Mouse (Mus musculus): ENCODE results near the gene Nr2e1. TPM values are rescaled to one million over a fixed set of nuclear protein-coding genes. Genes with fewer than 3 reads are reported as not detected.

Gene Nr2e1
- total RNA-seq, 2 experiments from 2014 or later, result not detected

DNA sequence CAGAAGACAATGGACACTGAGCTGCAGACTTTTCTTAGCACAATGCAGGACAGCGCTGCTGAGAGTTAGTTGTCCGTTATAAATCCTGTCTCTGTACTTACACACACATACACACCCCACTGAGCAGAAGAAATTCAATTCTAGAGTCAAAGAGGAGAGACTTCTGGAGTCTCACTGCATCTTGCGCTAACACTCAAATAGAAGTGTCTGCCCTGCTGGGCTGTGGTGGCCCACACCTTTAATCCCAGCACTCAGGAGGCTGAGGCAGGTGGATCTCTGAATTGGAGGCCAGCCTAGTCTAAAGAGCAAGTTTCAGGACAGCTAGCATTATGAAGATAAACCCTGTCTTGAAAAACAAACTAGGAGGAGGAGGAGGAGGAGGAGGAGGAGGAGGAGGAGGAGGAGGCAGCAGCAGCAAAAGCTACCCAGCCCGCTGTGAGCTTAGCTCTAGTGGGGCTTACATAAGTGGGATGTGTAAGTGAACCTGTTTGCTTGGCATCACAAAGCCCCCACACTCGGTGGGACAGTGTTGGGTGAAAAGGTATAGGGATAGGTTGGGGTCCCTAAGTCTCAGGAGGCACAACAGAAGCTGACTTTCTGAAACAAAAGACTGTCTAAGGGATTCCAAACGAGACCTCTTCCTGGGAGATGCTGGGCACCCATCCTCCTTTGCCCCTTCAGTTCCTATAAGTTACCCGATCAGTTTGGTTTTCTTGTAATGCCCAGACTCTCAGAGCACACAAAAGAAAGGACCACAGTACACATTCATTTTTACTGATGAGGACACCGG lies 4.7 kb upstream of the Nr2e1 start:
- DNase-seq, result no peak

DNA sequence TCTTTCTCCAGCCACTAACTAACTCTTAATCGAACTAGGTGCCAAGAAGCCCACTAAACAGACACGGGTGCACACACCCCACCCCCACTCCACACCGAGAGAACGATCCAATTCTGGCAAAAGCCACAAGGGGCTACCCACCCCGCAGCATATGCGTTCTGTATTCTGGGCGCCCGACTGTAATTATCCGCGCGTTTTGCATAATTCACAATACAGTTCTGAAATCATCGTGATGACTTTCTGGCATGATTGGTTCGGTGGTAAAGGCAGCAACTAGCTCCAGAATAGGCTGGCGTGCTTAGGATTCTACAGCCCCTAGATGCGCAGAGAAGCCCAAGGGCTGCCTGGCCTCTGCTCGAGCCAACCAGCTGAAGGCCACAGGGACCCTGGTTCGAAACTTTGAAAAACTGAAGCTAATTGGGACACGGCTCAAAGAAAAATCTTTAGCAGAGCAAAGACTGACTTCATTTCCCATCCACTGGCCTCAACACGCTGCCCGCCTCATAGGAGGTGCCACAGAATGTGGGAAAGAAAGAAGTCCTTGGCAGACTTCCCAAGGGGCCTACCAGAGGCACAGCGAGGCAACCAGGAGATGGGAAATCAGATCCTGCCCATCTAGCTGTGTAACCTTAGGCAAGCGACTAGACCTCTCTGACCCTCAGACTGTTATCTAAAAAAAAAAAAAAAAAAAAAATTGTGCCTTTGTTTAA lies 2.3 kb upstream of the Nr2e1 start:
- no peak for DNase-seq

DNA sequence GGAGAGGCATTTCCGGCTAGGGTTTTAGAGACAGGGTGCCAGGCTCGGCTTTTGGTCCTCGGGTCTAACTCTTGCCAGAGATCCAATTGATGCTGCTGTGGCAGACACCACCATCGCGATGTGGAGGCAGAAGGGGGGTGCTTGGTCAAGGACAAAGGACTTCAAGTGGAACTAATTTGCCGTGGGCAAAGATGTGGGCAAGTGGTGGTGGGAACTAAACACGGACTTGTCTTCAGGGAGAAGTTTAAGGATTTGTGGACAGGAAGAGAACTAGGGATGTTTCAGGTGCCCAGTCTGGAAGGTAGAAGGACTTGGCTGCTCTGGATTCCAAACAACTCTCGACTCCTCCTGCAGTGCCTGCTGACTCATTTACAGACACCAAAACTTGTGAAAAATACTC lies 1.7 kb upstream of the Nr2e1 start:
- no peak for DNase-seq

DNA sequence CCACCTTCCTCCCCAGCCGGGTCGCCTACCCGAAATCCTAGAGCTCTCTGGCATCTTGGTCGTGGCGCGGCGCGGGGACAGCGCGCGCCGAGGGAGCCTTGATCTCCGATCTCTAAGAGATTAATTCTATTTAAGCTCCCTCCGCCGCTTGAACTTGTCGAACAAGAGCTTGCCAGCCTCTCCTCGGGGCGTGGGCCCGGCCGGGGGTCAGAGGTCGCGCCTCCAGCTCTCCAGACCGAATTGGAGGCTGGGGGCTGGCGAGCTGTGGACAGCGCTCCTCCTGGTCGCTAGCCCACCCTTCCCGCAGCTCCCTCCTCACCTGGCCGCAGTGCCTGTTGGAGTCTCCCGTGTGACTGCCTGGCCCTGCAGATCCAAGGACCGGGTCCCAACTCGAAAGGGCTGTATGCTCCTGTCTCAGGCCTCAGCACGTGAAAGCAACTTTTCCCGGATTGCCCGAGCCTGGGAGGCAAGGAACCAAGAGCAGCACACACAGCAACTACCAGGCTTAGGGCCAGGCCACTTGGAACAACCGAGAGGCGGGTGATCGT lies 1.1 kb upstream of the Nr2e1 start:
- DNase-seq, result peak in 1 of 2 experiments; percentile 26

DNA sequence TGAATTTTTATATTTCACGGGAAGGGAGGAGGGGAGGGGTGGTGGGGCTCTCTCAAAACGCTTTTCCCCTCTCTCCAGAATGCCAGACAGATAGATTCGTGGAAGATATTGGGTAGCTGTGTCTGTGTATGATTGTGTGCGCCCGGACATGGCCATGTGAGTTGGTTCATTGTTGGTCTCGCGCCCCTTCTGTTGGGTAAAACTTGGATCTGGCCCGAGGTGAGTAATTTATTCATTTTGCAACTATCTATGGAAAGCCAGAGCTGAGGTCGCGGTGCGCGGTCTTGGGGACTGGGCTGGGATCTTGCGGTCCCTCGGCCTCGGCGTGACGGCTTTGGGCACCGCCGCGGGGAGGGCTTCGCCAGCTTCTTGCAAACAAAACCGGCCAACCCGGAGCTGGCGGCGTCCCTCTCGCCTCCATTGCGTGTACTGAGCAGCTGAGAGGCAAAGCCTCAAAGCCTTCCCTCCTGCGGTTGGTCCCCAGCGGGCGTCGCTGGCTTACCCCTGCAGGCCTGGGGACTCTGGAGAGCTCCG lies 537 bp upstream of the Nr2e1 start:
- DNase-seq, result peak in 1 of 2 experiments; percentile 28

DNA sequence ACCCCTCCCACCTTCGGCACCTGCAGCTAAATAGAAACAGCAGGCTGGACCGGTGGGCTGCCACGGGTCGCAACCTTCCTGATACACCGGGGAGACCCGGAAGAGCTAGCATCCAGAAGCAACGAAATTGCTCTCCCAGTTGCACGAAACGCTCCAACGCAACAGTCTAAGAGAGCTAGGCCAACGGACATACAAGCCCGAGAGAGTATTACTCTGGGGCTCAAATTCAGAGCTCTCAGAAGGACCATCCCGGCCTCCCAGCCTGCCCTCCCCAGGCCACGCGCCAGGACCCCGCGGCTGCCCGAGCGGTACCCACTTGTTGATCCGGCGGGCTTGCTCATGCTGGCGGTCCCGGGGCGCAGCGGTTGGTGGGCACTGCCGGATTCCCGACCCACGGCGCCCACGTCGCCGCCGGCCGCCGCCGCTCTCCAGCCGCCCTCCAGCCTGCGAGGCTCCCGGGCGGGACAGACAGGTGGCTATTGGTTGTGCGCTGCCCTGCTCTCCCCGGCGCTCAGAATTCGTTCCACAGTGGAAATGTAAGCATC lies 794 bp downstream of the Nr2e1 start:
- DNase-seq, result peak in 1 of 2 experiments; percentile 29

DNA sequence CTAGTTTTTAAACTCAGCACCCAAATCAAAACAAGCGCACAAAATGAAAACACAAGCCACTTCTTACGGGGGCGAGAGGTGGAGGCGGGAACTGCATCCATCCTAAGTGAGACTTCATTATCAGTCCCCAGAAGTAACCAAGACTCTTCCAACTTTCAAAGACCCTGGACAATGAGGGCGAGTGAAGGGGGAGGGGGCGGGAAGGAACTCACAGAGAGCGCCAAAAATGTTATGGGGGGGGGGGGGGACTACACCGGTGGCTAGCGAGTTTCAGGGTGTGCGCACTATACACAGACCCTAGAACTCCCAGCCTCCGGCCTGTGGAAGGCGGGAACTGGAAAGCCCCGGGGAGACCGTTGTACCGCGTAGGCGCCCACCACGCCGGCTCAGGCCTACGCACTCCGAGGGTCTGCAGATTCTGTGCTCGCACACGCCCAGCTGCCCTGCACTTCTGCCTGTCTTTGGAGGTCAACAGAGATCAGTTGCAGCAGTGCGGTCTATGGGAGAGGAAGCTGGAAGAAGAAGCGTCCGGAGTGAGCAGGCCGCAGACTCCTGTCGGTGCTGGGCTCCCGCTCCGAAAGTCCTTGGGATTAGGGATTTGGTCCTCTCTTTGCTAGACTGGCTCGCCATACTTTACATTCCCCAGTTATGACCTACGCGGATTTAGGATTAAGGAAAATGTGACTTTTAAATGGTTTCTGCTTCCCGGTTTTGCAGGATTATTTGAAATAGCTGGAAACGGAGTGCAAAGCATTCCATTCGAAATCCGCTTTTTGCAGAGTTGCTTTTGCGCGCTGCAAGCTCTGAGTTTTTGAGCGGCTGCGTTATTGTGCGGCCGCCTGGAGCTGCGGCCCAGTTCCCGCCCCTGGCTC lies 1.5 kb downstream of the Nr2e1 start:
- DNase-seq, result peak in 1 of 2 experiments; percentile 53

DNA sequence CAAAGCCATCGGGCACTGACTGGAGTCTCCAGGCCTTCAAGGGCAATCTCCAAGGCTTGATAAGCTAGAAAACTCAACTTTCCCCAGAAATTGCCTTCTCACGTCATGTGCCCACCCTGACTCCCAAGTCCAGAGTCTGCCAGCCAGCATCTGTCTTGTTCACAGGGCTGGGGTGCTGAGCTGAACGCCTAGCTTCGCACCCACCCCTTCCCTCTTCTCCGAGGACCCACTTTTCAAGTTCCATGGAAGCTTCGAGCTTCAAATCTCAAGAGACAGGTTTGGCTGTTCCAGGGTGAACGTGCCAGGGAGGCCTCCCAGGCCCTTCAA lies 2.5 kb downstream of the Nr2e1 start:
- DNase-seq, result no peak

DNA sequence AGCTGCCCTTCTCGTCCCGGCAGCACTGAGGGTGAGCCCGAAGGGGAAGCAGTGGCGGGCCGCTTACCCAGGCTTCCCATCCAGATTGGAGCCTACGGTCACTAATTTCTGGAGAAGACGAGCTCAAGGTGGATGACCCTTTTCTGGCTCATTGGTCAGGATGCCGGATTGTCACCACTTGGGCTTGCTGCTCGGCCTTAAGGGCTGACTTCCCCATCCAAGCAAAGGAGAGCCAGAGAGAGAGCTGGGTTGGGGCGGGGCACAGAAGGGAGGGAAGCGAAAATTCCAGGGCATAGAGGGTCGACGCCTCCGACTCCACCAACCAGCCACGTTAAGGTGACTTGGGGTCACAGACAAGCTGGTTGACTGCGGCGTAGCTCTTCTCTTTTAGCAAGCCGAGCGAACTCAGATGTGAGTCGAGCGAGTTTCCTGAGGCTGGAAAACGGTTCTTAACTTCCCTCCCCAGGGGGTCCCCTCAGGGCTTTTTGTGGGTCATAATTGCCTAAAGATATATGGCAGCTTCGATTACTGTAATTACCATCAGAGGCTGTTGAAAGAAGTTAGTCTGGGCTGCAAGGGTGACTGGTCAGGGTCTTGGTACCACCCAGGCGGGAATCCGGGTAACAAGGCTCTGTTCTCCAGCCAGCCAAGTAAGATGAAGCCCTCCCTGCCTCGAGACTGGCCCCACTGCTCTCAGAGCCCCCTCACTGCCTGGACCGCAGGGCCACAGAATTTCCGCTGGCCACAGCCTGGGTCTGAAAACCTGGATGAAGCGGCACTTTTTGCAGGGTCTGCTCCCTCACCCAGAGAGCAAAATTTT lies 3.1 kb downstream of the Nr2e1 start:
- DNase-seq, result peak in 1 of 2 experiments; percentile 28

DNA sequence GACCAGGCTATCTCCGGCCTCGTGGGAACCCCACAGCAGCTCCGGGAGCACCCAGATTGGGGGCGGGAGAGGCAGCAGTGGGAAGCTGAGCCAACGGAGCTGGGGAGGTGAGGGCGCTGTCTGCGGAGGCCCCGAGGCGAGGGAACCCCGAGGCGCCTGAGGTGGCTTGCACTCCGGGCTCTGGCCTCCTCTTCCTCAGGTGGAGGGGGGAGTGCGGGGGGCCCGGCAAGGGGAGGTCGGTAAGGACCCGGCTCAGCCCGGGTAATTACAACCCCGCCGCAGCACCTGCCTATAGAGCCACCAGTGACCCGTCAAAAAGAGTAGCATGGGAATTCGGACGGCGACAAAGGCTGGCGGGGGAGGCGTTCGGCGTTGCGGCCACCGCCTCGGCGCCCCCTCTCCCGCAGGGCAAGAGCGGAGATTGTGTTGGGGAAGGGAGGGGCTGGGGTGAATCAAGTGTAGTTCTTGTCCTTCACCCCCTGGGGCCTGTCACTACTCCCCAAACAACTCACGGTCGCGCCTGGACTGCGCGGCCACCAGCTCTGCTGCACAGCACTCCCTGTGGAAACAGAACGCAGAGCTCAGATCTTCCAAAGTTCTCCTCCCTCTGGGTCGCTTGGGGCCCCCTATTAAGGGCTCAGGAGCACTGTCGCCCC lies 3.8 kb downstream of the Nr2e1 start:
- peak in 1 of 2 experiments; percentile 16 for DNase-seq

DNA sequence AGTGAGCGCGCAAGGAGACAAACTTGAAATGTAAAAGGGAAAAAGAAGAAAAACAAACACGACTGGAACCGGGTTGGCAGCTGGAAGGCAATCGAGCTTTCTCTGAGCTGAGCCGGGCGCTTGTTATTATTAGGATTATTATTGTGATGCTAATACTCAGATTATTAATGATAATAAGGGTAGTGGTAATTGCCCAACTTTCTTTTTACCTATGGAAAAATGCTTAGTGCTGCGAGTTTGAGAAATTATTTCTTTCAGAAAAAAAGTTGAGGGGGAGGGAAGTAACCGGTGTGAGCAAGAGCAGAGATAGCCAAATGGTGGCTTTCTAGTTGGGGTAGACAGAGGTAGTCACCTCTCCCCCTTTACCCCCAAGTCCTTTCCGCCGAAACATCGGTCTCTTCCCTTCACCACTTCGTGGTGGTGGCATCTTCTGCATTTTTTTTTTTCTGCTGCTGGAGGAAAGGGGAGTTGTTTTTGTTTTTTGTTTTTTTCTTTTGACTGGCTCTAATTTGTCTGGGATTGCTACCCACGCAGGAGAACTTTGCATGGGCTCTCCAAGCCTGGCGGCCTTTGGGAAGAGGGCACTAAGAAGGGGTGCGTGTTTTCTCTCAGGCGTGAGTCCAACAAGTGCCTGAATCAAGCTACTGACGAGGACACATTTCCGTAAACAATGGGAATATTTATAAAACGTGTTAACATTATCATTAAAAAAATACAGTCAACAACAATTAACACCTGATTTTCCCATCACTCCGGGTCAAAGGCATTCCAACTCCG lies 4.5 kb downstream of the Nr2e1 start:
- no peak for DNase-seq

DNA sequence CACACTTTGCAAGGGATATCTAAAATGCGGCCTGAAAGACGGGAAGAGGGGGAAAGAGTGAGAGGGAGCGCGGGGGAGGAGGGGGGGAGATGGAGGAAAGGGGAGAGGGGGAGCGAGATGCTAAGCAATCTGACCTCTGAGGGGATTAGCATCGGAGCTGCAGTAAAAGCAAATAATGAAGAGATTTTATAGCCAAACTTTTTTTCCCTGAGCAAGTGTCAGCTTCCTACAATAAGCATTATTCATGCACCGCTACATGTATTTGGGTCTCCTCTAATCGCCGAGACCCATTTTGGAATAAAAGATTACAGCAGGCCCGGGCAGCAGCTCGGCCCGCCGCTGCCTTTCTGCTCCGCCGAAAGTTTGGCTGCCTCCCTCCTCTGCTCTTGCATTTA lies 5.2 kb downstream of the Nr2e1 start:
- DNase-seq, result no peak

DNA sequence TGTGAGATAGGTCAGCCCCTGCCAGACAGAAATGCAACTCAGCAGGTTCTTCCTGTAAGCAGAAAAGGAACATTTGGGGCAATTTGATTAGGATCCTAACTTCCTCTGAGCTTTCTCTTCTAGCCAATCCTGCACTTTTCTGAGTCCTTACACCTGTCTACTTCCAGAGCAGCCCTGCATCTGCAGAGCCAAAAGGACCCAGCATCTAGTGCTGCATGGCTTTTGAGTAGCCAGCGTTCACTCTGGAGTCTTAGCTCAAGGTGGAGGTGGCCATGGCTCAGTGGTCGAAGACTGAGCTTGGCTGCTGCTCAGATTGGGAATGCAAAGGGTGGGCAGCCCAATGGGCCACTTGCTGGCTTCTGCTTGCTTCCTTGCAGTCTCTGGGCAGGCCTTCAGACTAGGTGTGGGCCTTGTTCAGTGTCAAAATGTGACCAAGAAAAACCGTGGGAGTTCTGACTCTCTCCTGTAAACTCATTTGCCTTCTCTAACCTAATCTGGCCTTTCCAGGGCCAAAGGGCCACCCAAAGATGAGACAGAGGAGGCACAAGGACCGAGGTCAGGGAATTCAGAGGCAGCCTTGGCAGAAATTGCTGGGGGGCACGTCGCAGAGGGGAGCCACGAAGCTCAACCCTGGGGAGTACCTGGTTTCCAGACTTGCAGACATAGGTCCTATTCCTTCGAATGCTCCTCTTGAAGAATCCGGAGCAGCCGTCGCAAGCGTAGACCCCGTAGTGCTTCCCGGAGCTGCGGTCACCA lies 5.7 kb downstream of the Nr2e1 start:
- DNase-seq, result no peak

DNA sequence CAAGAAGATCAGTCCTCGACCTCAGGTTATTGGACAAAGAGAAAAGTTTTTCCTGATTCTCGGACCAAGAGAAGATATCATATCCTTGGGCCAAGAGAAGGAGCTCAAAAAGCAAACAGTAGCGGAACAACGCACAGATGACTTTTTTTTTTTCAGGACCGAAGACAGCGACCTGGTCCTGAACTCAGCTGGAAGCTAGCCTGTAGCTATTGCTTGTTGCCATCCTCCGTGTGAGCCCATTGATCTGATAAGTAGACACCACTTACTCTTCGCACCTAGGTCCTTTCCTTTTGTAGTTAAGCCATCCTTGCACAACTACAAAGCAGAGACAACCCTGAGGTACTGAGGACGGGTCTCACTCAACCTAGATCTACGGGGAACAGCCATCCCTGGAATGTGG lies 8.8 kb downstream of the Nr2e1 start:
- DNase-seq, result no peak

DNA sequence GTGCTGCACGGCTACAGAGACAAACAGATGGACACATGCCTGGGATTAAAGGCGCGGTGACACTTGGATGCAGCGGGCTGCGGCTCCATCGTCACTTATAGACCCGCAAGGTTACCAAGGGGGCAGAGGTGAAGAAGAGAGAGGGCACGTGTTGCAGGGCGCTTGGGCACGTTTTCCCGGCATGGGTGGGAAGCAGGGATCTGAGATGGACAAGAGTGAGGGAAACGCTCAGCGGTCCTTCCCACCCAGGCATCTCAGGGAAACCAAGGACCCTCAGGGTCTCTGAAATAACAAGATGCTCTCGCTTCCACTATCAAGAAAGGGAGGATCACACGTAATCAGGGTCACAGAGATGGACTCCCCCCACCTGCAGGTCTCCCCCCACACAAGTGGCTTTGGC lies 10.5 kb downstream of the Nr2e1 start:
- DNase-seq, result no peak

DNA sequence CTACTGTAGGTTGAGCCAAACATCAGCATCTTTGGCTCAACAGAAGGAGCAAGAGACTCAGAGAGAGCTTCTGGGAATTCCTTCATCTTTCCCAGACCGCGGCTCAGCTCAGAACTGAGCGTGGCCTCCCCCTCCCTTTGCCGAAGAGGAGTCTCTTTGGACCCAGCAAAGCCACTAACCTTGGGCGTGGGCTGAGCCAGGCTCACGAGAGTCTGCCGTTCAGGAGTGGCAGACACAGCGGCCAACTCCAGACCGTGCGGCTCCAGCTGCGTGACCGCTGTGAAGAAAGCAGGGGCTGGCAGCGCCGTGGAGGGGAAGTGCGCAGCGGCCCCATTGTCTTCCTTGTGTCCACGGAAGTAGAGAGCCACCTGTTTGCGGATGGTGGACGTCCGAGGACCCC lies 10.9 kb downstream of the Nr2e1 start:
- no peak for DNase-seq

DNA sequence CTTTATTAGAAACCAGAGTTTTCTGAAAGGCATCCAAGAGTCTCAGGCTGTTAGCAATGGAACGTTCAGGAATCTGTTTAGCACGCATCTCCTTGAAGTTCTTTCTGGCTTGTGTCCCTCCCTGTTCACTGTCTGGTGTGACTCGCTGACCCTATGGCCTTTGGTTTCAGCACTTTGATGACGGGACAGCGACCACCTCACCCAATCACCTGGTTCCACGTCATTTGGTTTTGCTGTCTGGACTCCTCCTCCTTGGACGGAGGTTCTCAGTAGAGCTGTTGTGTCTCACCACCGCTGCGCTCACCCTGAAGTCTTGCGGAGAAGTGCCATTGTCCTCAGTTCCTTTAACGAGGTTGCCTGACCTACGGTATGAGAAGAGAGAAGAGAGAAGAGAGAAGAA lies 21.2 kb downstream of the Nr2e1 start:
- DNase-seq, result no peak

DNA sequence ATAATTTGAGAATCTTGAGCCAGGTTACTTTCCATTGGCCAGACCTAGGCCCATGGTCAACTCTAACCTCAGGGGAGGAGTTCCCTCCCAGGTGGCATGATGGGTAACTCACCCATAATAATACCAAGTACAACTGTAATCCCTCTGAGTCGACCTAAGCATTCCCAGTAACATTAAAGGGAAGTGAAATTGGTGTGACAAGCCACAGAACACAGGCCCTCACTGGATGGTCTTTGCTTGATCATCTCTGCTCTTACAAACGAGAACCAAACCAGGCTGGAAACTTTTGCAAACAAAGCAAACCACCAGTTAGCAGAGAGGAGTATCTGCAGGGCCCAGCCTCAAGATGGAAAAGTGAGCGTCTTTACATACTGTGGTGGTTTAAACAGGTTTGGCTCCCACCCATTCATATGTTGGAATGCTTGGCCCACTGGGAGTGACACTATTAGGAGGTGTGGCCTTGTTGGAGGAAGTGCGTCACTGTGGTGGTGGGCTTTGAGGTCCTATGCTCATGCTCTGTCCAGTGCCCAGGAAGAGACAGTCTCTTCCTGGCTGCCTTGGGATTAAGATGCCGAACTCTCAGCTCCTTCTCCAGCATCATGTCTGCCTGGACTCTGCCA lies 23.7 kb downstream of the Nr2e1 start:
- DNase-seq, result no peak

DNA sequence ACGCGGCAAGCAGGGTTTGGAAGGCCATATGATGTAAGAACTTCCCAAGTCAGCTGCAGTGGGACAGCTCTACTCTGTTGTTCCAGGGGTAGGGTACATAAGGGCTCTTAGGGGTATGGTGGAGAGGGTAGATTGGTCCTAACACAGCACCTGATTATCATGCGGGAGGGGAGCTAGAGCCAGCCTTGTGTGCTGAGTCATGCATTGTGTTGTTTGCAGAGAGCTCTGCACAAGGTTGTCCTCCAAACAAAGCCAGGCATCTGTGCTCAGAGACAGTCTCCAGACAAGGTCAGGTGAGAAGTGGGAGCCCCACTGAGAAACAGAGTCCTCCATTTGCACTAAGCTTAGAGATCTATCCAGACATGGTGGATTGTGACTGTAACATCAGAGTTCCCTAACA lies 36.9 kb downstream of the Nr2e1 start:
- DNase-seq, result no peak

Measured in heart, adult 18-20 months (tissue).